Mouse (Mus musculus) midbrain, embryonic 15.5 days (tissue): ENCODE results near the gene Fcgr3. TPM values are rescaled to one million over a fixed set of nuclear protein-coding genes. Genes with fewer than 3 reads are reported as not detected.
A peak's percentile ranks its signal among the peaks of the same experiment; 100 is the strongest.
"Not testable (repeated sequence)": the region's sequence is repeated elsewhere in the genome, so short reads cannot be mapped to it uniquely, and the experiment has no call there.

Source experiments
- ATAC-seq: fragments of 200-750 bp; cut with Nextera tagmentation; replicated peaks from 2 replicates; pipeline ENCODE4 v1.8.0; 2017; ENCODE audit warnings: moderate TSS enrichment
- H3K27ac ChIP-seq: fragments of 300-500 bp; sonication (generic); 2 replicates; pipeline ENCODE4 v1.5.1; 2015; ENCODE audit warnings: mild to moderate bottlenecking, inconsistent platforms
- H3K27me3 ChIP-seq: fragments of 300-500 bp; sonication (generic); replicated peaks from 2 replicates; pipeline ENCODE4 v1.6.1; 2015; ENCODE audit warnings: inconsistent platforms
- H3K36me3 ChIP-seq: fragments of 300-500 bp; sonication (generic); replicated peaks from 2 replicates; pipeline ENCODE4 v1.6.1; 2015; ENCODE audit warnings: inconsistent platforms
- H3K4me1 ChIP-seq: fragments of 300-500 bp; sonication (generic); 2 replicates; pipeline ENCODE4 v1.6.1; 2015; ENCODE audit warnings: inconsistent platforms
- H3K4me2 ChIP-seq: fragments of 300-500 bp; sonication (generic); 2 replicates; pipeline ENCODE4 v1.6.1; 2015; ENCODE audit warnings: inconsistent platforms, mild to moderate bottlenecking, moderate library complexity
- H3K4me3 ChIP-seq: fragments of 300-500 bp; sonication (generic); 2 replicates; pipeline ENCODE4 v1.5.1; 2015; ENCODE audit warnings: mild to moderate bottlenecking, inconsistent platforms
- H3K9ac ChIP-seq: fragments of 300-500 bp; sonication (generic); 2 replicates; pipeline ENCODE4 v1.6.1; 2015; ENCODE audit warnings: mild to moderate bottlenecking, inconsistent platforms
- H3K9me3 ChIP-seq: fragments of 300-500 bp; sonication (generic); 2 replicates; pipeline ENCODE4 v1.6.1; 2016; ENCODE audit warnings: inconsistent platforms
- WGBS: fragments of 180-500 bp; shearing (Covaris S2); methylation state at CpG from one replicate; pipeline ENCODE4 v1.1.7; 2015; ENCODE audit warnings: mixed read lengths; 5-methylcytosine and 5-hydroxymethylcytosine counted together
- polyA plus RNA-seq: library from polyadenylated mRNA; unstranded; fragments of >200 nt; fragmentation: Nextera tagmentation; extraction: Ambion mirVana; gene quantifications from 2 replicates; pipeline ENCODE4 v1.2.1, GENCODE M21; 2015

The Fcgr3 gene
- 10.7 and 11.7 TPM in 2 replicates for polyA plus RNA-seq

DNA sequence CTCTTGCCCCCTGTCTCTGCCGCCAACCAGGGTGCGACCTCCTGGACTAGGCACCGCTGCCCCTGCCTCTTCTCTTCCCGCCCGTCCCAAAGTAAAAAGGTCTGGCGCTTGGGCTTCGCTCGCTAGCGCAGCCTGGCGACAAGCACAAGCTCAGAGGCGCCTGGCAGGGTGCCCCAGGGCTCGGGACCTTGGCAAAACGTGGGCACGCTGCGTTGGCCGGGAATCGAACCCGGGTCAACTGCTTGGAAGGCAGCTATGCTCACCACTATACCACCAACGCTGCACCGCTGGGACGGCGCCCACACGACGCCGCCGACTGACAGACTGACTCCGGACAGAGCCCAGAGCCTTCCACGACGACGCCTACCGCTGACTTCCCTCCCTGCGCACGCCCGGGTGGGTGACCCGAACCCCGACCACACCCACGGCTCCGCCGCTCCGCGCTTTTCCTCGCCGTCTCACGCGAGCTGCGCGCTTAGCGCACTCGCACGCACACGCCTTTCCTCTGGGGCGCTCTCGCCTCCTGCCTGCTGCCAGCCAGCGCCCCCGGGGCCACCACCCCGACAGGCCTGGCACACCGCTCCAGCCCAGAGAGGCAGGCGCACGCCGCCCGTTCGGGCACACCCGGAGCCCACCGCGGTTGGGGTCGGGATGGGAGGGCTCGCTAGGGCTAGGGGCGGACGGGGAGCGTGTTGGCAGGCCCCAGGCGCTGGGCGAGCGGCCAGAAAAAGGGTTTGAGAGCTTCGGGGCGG, at the start of gene Fcgr3:
Fcgr3 (minus strand) TSS at position 445 of the 752 bp plus-strand sequence.
- H3K4me1 ChIP-seq, H3K27ac ChIP-seq, H3K36me3 ChIP-seq, H3K9me3 ChIP-seq, H3K9ac ChIP-seq: not testable (repeated sequence)
- Histone ChIP-seq H3K27me3 (peaks cover 38% of the 10 kb centered on the region), H3K4me3 (peak within 1 kb of the TSS; percentile 25), H3K4me2 (peak within 1 kb of the TSS; percentile 34)
- WGBS: under 1% methylated on average over 44 of the region's 75 CpGs
- ATAC-seq: peak; percentile 46

DNA sequence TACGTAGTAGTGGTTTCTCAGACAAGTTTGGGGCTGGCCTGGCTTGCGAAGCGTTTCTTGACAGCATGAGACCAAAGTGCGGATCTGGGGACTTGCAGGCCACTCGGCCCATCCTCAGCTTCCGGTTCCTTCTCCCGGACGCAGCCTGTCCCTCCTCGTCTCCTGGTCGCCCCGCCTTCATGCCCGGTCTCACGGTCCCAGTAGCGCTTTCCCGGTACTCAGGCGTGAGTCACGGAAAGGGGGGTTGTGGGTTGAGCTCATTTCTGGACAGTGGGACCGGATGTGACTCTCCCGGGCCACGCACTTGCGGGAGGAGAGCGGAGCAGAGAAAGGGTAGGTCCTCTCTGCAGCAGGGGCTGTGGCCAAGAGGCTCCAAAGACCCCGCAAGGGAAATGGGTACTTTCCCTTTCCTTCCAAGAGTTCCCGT, 49.2 kb upstream of the Fcgr3 start, which contains the start of gene Cfap126:
Cfap126 (plus strand) TSS at position 46 of the 427 bp plus-strand sequence.
- 0 out of 2 replicates have a peak, but pooled peaks have one; percentile 3 for ATAC-seq
- H3K4me3 ChIP-seq: peak within 1 kb of the TSS; percentile 40
- WGBS: 0% methylated on average over 24 of the region's 24 CpGs
- no peaks in the 10 kb centered on the region for H3K9me3 ChIP-seq
- H3K36me3 ChIP-seq: no peaks in the 10 kb centered on the region
- H3K4me1 ChIP-seq: peaks cover 31% of the 10 kb centered on the region
- H3K9ac ChIP-seq: peak within 1 kb of the TSS; percentile 20
- H3K27me3 ChIP-seq: no peaks in the 10 kb centered on the region
- no peak within 1 kb of the TSS for H3K27ac ChIP-seq
- peak within 1 kb of the TSS; percentile 71 for H3K4me2 ChIP-seq

DNA sequence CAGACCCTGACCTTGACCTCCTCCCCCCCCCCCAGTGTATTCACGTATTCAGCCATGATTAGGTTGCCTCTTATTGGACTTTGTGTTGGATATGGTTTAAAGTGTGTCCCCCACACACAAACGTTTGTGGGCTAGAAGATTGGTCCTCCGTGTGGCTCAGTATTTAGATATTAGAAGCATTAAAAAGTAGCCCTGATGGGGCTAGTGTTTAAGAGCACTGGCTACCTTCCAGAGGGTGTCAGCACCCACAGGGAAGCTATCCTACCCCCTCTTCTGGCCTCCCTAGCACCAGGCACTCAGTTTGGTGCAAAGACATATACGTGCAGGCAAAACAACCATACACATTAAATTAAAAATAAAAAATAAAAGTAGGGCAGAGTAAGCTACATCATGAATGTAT, 48.3 kb upstream of the Fcgr3 start:
- H3K27me3 ChIP-seq: no peaks in the 10 kb centered on the region
- no peak overlapping the region for H3K4me2 ChIP-seq
- ATAC-seq: no peak

DNA sequence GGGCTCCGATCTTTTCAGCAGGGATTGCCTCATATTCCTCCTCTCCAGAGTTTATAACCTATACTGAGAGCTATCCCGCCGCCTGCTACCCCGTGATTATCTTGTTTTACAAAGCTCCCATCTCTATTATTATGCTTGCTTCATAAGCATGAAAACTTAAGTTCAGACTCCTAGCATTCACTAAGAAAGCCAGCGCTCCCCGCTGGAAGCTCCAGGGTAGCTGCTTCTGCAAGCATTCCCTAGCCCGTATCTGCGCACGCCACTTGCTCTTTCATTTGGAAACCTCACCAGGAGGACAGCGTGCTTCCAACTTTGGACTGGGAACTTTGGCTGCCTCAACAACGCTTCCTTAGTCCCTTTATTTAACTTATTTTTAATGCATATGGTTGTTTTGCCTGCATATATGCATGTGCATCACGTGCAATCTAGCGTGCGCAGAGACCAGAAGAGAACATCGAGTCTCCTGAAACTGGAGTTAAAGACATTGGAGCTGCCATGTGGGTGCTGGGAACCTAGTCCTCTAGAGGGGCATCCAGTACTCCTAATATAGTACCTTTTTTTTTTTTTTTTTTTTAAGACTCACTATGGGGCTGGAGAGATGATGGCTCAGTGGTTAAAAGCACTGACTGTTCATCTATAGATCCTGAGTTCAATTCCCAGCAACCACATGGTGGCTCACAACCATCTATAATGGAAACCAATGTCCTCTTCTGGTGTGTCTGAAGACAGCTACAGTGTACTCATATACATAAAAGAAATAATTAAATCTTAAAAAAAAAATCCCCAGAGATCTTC, 47.2 kb upstream of the Fcgr3 start:
- peak overlapping the region; percentile 71 for H3K4me2 ChIP-seq
- H3K27me3 ChIP-seq: no peaks in the 10 kb centered on the region
- WGBS: 2% methylated on average over 15 of the region's 15 CpGs
- peak overlapping the region; percentile 51 for H3K4me3 ChIP-seq
- H3K36me3 ChIP-seq: no peaks in the 10 kb centered on the region
- no peaks in the 10 kb centered on the region for H3K9me3 ChIP-seq
- peak; percentile 19; the same call in 1 of the 2 replicates for ATAC-seq
- peak overlapping the region; percentile 61 for H3K27ac ChIP-seq
- peaks cover 31% of the 10 kb centered on the region for H3K4me1 ChIP-seq
- peak overlapping the region; percentile 6 for H3K9ac ChIP-seq

More for the DNA sequence above, 48.3 kb upstream of the Fcgr3 start:
- no peak overlapping the region for H3K27ac ChIP-seq
- H3K4me3 ChIP-seq: no peak overlapping the region
- H3K4me1 ChIP-seq: peaks cover 31% of the 10 kb centered on the region
- no peaks in the 10 kb centered on the region for H3K9me3 ChIP-seq
- WGBS: 74% methylated on average over 4 of the region's 4 CpGs
- H3K36me3 ChIP-seq: no peaks in the 10 kb centered on the region
- H3K9ac ChIP-seq: no peak overlapping the region

DNA sequence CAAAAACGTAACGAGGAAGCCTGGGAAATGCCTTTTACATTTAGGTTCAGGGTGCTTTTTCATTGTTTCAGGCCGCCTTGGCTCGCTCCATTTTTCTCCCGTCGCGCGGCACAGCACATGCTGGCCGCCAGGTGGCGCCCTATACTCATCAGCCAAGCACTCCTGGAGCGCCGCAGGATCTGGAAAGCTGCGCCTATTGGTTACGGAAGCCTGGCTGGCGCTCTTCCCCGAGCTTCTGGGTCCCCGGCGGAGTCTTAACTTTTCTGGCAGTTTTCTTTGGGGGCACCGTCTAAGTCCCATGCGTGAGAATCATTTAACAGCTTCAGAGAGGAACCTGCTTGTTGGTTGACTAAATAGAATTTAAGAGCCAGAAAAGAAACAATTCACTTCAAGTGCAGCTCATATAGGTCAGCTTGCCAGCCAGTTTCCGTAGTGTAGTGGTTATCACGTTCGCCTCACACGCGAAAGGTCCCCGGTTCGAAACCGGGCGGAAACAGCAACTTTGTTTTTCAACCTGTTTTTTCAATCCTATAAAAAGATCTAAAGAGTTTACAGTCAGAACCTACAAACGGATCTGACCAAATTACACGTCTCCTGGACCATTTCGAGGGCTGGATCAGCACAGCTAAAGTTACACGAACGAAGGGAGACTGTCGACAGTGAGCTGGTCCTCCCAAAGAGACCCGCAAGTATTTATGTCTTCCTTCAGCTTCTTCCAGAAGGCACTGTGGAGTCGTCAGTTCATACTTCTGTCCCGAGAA, 46.5 kb upstream of the Fcgr3 start:
- peaks cover 31% of the 10 kb centered on the region for H3K4me1 ChIP-seq
- H3K27ac ChIP-seq: peak overlapping the region; percentile 88
- under 1% methylated on average over 38 of the region's 38 CpGs for WGBS
- H3K36me3 ChIP-seq: no peaks in the 10 kb centered on the region
- H3K27me3 ChIP-seq: no peaks in the 10 kb centered on the region
- peak overlapping the region; percentile 51 for H3K4me3 ChIP-seq
- peak overlapping the region; percentile 71 for H3K4me2 ChIP-seq
- ATAC-seq: peak; percentile 93
- peak overlapping the region; percentile 37 for H3K9ac ChIP-seq
- H3K9me3 ChIP-seq: no peaks in the 10 kb centered on the region

DNA sequence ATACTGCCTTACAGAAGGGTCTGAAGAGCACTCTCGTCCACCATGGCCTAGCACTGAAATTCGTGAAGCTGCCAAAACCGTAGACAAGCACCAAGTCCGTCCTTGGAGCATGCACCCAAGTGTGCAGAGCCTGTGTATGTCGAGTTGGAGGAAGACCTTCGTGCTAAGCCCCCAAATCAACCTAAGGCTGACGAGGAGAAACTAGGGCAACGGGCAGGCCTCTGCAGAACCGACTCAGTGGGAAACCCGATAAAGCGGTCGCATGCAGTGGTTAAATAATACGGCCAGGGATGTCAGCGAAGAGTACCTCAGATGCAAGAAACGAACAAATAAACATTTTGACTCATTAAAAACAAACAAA, 45.9 kb upstream of the Fcgr3 start:
- peaks cover 31% of the 10 kb centered on the region for H3K4me1 ChIP-seq
- WGBS: 7% methylated on average over 15 of the region's 15 CpGs
- peak; percentile 74 for ATAC-seq
- H3K4me2 ChIP-seq: peak overlapping the region; percentile 71
- peak overlapping the region; percentile 37 for H3K9ac ChIP-seq
- no peaks in the 10 kb centered on the region for H3K36me3 ChIP-seq
- H3K27me3 ChIP-seq: no peaks in the 10 kb centered on the region
- no peaks in the 10 kb centered on the region for H3K9me3 ChIP-seq
- H3K4me3 ChIP-seq: peak overlapping the region; percentile 51
- peak overlapping the region; percentile 88 for H3K27ac ChIP-seq

DNA sequence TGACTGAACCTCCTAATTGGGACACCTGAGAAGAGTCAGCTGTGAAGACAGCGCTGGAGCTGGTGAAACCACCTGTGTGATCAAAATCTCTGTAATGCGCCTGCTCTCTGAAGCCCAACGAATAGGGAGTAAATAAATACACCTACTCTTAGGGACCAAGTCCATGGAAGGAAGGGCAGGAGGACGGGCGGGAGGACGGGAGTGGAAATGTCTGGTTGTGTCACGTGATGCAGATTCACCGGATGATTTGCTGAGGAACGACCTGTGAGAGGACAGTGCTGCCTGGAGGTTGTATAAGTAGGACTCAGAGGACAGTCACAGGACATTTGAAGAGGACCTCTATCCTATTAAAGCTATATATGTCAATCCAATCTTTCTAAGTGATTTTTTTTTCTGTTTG, 44.9 kb upstream of the Fcgr3 start:
- Histone ChIP-seq H3K4me2 (0 out of 2 replicates have a peak overlapping the region, but pooled peaks have one; percentile 10), H3K4me1 (peaks cover 31% of the 10 kb centered on the region), H3K27ac (no peak overlapping the region), H3K9ac (no peak overlapping the region), H3K27me3 (no peaks in the 10 kb centered on the region), H3K9me3 (no peaks in the 10 kb centered on the region), H3K36me3 (no peaks in the 10 kb centered on the region), H3K4me3 (no peak overlapping the region)
- no peak for ATAC-seq
- 35% methylated on average over 9 of the region's 9 CpGs for WGBS

DNA sequence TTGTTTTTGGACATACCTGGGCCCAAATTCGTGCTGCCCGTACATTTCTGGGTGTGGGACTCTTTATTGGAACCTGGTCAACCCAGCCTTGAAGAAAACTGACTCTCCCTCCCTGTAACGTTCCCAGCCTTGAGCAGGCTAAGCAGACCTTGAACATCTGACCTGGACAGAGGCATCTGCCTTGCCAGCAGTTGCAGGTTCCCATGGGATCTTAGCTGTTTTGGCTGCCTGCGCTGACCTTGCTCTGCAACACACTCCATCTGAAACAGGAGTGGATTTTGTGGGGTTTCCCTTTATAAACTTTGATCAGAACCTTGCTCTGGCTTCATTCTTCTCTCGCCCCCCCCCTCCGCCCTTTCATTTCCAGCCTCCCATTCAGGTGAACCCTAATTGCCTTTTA, 40.5 kb upstream of the Fcgr3 start:
- Histone ChIP-seq H3K9me3 (no peaks in the 10 kb centered on the region), H3K27me3 (no peaks in the 10 kb centered on the region), H3K36me3 (no peaks in the 10 kb centered on the region), H3K9ac (no peak overlapping the region), H3K4me3 (no peak overlapping the region), H3K4me2 (no peak overlapping the region), H3K27ac (no peak overlapping the region), H3K4me1 (peaks cover 13% of the 10 kb centered on the region)
- 78% methylated on average over 6 of the region's 6 CpGs for WGBS
- no peak for ATAC-seq

DNA sequence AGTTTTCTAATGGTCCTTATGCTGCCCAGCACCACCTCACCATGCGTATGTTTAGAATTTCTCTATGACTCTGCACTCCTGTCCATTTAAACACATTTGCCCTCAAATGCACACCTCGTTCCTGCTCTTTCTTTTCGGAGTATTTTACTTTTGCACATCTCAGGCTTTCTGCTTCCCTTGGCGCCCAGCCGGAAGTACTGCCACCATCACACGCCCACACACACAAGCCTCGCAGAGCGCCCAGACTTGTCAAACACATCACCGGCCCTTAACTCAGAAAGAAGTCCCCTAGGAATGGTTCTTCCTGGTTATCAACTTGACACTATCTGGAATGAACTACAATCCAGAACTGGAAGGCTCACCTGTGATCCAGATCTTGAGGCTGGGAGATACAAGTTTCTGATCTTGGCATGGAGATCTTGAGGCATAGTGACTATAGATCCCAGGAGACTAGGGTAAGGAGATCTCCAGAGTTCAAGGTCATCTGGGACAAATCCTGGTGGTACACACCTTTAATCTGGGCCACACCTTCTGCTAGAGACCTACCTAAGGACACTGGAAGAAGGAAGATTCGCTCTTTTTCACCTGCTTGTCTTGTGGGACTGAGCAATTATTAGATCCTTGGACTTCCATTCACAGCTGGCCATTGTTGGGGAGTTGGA, 38.6 kb upstream of the Fcgr3 start:
- no peaks in the 10 kb centered on the region for H3K9me3 ChIP-seq
- peak overlapping the region; percentile 59 for H3K4me2 ChIP-seq
- no peak; the same call in 1 of the 2 replicates for ATAC-seq
- 9% methylated on average over 10 of the region's 10 CpGs for WGBS
- peak overlapping the region; percentile 78 for H3K4me3 ChIP-seq
- H3K9ac ChIP-seq: no peak overlapping the region
- H3K27me3 ChIP-seq: no peaks in the 10 kb centered on the region
- no peaks in the 10 kb centered on the region for H3K36me3 ChIP-seq
- H3K27ac ChIP-seq: no peak overlapping the region; the same call in 1 of the 2 replicates
- peaks cover 8% of the 10 kb centered on the region for H3K4me1 ChIP-seq

DNA sequence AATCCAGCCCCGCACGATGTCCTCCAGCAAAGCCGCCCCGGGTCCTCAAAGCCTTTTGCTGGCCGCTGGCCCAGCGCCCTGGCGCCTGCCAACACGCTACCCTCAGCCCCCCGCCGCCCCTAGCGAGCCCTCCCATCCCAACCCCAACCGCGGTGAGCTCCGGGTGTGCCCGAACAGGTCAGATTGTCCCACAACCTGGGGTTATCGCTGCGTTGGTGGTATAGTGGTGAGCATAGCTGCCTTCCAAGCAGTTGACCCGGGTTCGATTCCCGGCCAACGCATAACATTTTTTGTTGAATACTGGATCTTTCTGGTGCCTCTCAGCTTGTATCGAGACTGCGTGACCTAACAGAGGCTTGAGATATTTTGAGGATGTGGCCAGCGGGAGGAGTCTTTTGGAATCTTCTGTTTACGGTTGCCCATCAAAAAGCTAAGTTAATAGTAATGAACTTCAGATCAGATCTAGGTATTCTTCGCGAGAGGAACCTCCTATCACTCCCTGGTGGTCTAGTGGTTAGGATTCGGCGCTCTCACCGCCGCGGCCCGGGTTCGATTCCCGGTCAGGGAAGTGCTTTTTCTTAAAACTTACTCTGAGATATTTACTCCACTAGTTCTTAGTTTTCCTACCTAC, 37.9 kb upstream of the Fcgr3 start:
- WGBS: under 1% methylated on average over 35 of the region's 35 CpGs
- peak overlapping the region; percentile 59 for H3K4me2 ChIP-seq

More for the DNA sequence above, 37.9 kb upstream of the Fcgr3 start:
- Histone ChIP-seq H3K27me3 (no peaks in the 10 kb centered on the region), H3K4me1 (peaks cover 8% of the 10 kb centered on the region), H3K9me3 (no peaks in the 10 kb centered on the region), H3K4me3 (peak overlapping the region; percentile 78), H3K27ac (peak overlapping the region; percentile 90), H3K9ac (peak overlapping the region; percentile 69), H3K36me3 (no peaks in the 10 kb centered on the region)
- peak; percentile 94 for ATAC-seq
